Mouse (Mus musculus): ENCODE data around the gene Clps. TPM values are rescaled to one million over a fixed set of nuclear protein-coding genes. Genes with fewer than 3 reads are reported as not detected.

Gene Clps
- polyA plus RNA-seq, 1 experiment: not detected

GRCm38 (mm10) chr17:28516881-28517280 lies 43.7 kb downstream of the Clps start:
- peak overlapping the region; percentile 54 for H3K4me3 ChIP-seq (ENCODE audit: insufficient read depth, low read depth, low read length)
- H3K4me1 ChIP-seq (ENCODE audit: control insufficient read depth, insufficient read depth, insufficient read length, low read length): peaks cover 22% of the 10 kb centered on the region
- no peak overlapping the region for H3K27ac ChIP-seq (replicated peaks; ENCODE audit: low read depth, low read length)

- Histone ChIP-seq H3K4me3 (ENCODE audit: insufficient read depth, low read depth, low read length) (no peak overlapping the region), H3K27ac (replicated peaks; ENCODE audit: low read depth, low read length) (peak overlapping the region; percentile 34), H3K4me1 (ENCODE audit: control insufficient read depth, insufficient read depth, insufficient read length, low read length) (peaks cover 26% of the 10 kb centered on the region)
Observed at GRCm38 (mm10) chr17:28515431-28516341, 44.9 kb downstream of the Clps start.

GRCm38 (mm10) chr17:28514555-28514954 lies 46.0 kb downstream of the Clps start:
- peaks cover 27% of the 10 kb centered on the region for H3K4me1 ChIP-seq (ENCODE audit: control insufficient read depth, insufficient read depth, insufficient read length, low read length)

GRCm38 (mm10) chr17:28513844-28514243 lies 46.7 kb downstream of the Clps start:
- Histone ChIP-seq H3K4me3 (ENCODE audit: insufficient read depth, low read depth, low read length) (no peak overlapping the region), H3K4me1 (ENCODE audit: control insufficient read depth, insufficient read depth, insufficient read length, low read length) (peaks cover 27% of the 10 kb centered on the region)

More at GRCm38 (mm10) chr17:28514555-28514954, 46.0 kb downstream of the Clps start:
- H3K4me3 ChIP-seq (ENCODE audit: insufficient read depth, low read depth, low read length): no peak overlapping the region
- peak overlapping the region; percentile 88 for H3K27ac ChIP-seq (replicated peaks; ENCODE audit: low read depth, low read length)

GRCm38 (mm10) chr17:28513337-28513736 lies 47.2 kb downstream of the Clps start:
- Histone ChIP-seq H3K4me3 (ENCODE audit: insufficient read depth, low read depth, low read length) (no peak overlapping the region), H3K4me1 (ENCODE audit: control insufficient read depth, insufficient read depth, insufficient read length, low read length) (peaks cover 25% of the 10 kb centered on the region), H3K27ac (replicated peaks; ENCODE audit: low read depth, low read length) (peak overlapping the region; percentile 88)

More at GRCm38 (mm10) chr17:28513844-28514243, 46.7 kb downstream of the Clps start:
- peak overlapping the region; percentile 88 for H3K27ac ChIP-seq (replicated peaks; ENCODE audit: low read depth, low read length)

GRCm38 (mm10) chr17:28512696-28513095 lies 47.9 kb downstream of the Clps start:
- Histone ChIP-seq H3K27ac (replicated peaks; ENCODE audit: low read depth, low read length) (peak overlapping the region; percentile 88), H3K4me1 (ENCODE audit: control insufficient read depth, insufficient read depth, insufficient read length, low read length) (peaks cover 24% of the 10 kb centered on the region), H3K4me3 (ENCODE audit: insufficient read depth, low read depth, low read length) (no peak overlapping the region)

GRCm38 (mm10) chr17:28511616-28512541 lies 48.7 kb downstream of the Clps start:
- Histone ChIP-seq H3K4me3 (ENCODE audit: insufficient read depth, low read depth, low read length) (no peak overlapping the region), H3K4me1 (ENCODE audit: control insufficient read depth, insufficient read depth, insufficient read length, low read length) (peaks cover 24% of the 10 kb centered on the region), H3K27ac (replicated peaks; ENCODE audit: low read depth, low read length) (peak overlapping the region; percentile 88)

GRCm38 (mm10) chr17:28510445-28511342 lies 49.9 kb downstream of the Clps start:
- H3K4me1 ChIP-seq (ENCODE audit: control insufficient read depth, insufficient read depth, insufficient read length, low read length): peaks cover 22% of the 10 kb centered on the region
- H3K4me3 ChIP-seq (ENCODE audit: insufficient read depth, low read depth, low read length): peak overlapping the region; percentile 5; the same call in 1 of the 2 replicates
- H3K27ac ChIP-seq (replicated peaks; ENCODE audit: low read depth, low read length): 0 out of 2 replicates have a peak overlapping the region, but pooled peaks have one; percentile 15

Other genes with a start within 250 kb of the Clps start
- gene Fance, start 247.2 kb downstream of the Clps start, polyA plus RNA-seq (2012; ENCODE audit: insufficient read depth, insufficient read length, missing spikeins): 5.0 and 9.9 TPM in 2 replicates
- 196 and 332 TPM in 2 replicates for gene Rpl10a, start 232.3 kb downstream of the Clps start, polyA plus RNA-seq (2012; ENCODE audit: insufficient read depth, insufficient read length, missing spikeins)
- gene Tead3, start 209.9 kb downstream of the Clps start, polyA plus RNA-seq (2012; ENCODE audit: insufficient read depth, insufficient read length, missing spikeins): 3.6 and 4.6 TPM in 2 replicates
- not detected in 2 replicates for gene Tulp1, start 195.5 kb downstream of the Clps start, polyA plus RNA-seq (2012; ENCODE audit: insufficient read depth, insufficient read length, missing spikeins)
- gene Fkbp5, start 43.2 kb downstream of the Clps start, polyA plus RNA-seq (2012; ENCODE audit: insufficient read depth, insufficient read length, missing spikeins): 3.9 and 4.1 TPM in 2 replicates
- not detected in 2 replicates for gene Armc12, start 30.0 kb downstream of the Clps start, polyA plus RNA-seq (2012; ENCODE audit: insufficient read depth, insufficient read length, missing spikeins)
- gene Clpsl2, start 11.4 kb downstream of the Clps start, polyA plus RNA-seq (2012; ENCODE audit: insufficient read depth, insufficient read length, missing spikeins): not detected in 2 replicates
- gene Lhfpl5, start 14.9 kb upstream of the Clps start, polyA plus RNA-seq (2012; ENCODE audit: insufficient read depth, insufficient read length, missing spikeins): not detected in 2 replicates
- 19.0 and 31.0 TPM in 2 replicates for gene Srpk1, start 61.9 kb upstream of the Clps start, polyA plus RNA-seq (2012; ENCODE audit: insufficient read depth, insufficient read length, missing spikeins)
- 0.71 and 1.5 TPM in 2 replicates for gene Slc26a8, start 129.5 kb upstream of the Clps start, polyA plus RNA-seq (2012; ENCODE audit: insufficient read depth, insufficient read length, missing spikeins)
- gene Mapk14, start 130.6 kb upstream of the Clps start, polyA plus RNA-seq (2012; ENCODE audit: insufficient read depth, insufficient read length, missing spikeins): 39.5 and 49.0 TPM in 2 replicates
- gene AC170998.1, start 165.3 kb upstream of the Clps start, polyA plus RNA-seq (2012; ENCODE audit: insufficient read depth, insufficient read length, missing spikeins): 2.0 and 2.1 TPM in 2 replicates
- 0.75 TPM in 2 replicates for gene Mapk13, start 208.5 kb upstream of the Clps start, polyA plus RNA-seq (2012; ENCODE audit: insufficient read depth, insufficient read length, missing spikeins)
- gene Brpf3, start 240.3 kb upstream of the Clps start, polyA plus RNA-seq (2012; ENCODE audit: insufficient read depth, insufficient read length, missing spikeins): 21.0 and 28.9 TPM in 2 replicates

Measured in brown adipose tissue, adult 24 weeks (tissue).